Mouse (Mus musculus): ENCODE results near the gene Ly6g6c.

Gene Ly6g6c

GRCm38 (mm10) chr17:35064951-35065947, at the start of gene Ly6g6c:
Ly6g6c (plus strand) TSS chr17:35065388.
- DNase-seq = peak; percentile 88

- DNase-seq = peak; percentile 52
Observed at GRCm38 (mm10) chr17:35016376-35016775, 48.8 kb upstream of the Ly6g6c start, which contains the start of gene Vwa7. Vwa7 (plus strand) TSS chr17:35016579.

- no peak for DNase-seq
Observed at GRCm38 (mm10) chr17:35016791-35017705, 48.1 kb upstream of the Ly6g6c start.

- no peak for DNase-seq
Observed at GRCm38 (mm10) chr17:35017706-35018030, 47.5 kb upstream of the Ly6g6c start.

GRCm38 (mm10) chr17:35018171-35018570, 47.0 kb upstream of the Ly6g6c start:
- DNase-seq = no peak

GRCm38 (mm10) chr17:35019894-35020293, 45.3 kb upstream of the Ly6g6c start:
- DNase-seq = no peak

GRCm38 (mm10) chr17:35020551-35020950, 44.6 kb upstream of the Ly6g6c start:
- no peak for DNase-seq

- peak; percentile 94 for DNase-seq
Observed at GRCm38 (mm10) chr17:35021163-35021808, 43.9 kb upstream of the Ly6g6c start.

- peak; percentile 75 for DNase-seq
Observed at GRCm38 (mm10) chr17:35021842-35022477, 43.2 kb upstream of the Ly6g6c start.

- DNase-seq = no peak
Observed at GRCm38 (mm10) chr17:35022541-35023060, 42.6 kb upstream of the Ly6g6c start.

GRCm38 (mm10) chr17:35023221-35023620, 42.0 kb upstream of the Ly6g6c start:
- DNase-seq = no peak

GRCm38 (mm10) chr17:35023756-35024155, 41.4 kb upstream of the Ly6g6c start:
- no peak for DNase-seq

GRCm38 (mm10) chr17:35024261-35024660, 40.9 kb upstream of the Ly6g6c start:
- DNase-seq = no peak

GRCm38 (mm10) chr17:35024691-35025488, 40.3 kb upstream of the Ly6g6c start:
- peak; percentile 50 for DNase-seq

GRCm38 (mm10) chr17:35026206-35026605, 39.0 kb upstream of the Ly6g6c start:
- DNase-seq = no peak

- DNase-seq = no peak
Observed at GRCm38 (mm10) chr17:35027277-35028068, 37.7 kb upstream of the Ly6g6c start, which contains the start of gene Sapcd1. Sapcd1 (minus strand) TSS chr17:35028016.

- no peak for DNase-seq
Observed at GRCm38 (mm10) chr17:35028315-35028714, 36.9 kb upstream of the Ly6g6c start.

- peak; percentile 42 for DNase-seq
Observed at GRCm38 (mm10) chr17:35029691-35030532, 35.3 kb upstream of the Ly6g6c start.

GRCm38 (mm10) chr17:35031272-35031671, 33.9 kb upstream of the Ly6g6c start:
- no peak for DNase-seq

Data from lung, postnatal 10 days (tissue).